Mouse (Mus musculus) liver, adult 2 months (tissue): ENCODE measurements around the gene 6430550D23Rik. TPM values are rescaled to one million over a fixed set of nuclear protein-coding genes. Genes with fewer than 3 reads are reported as not detected.

ENCODE experiments used
- DNase-seq: peaks from one replicate; pipeline ENCODE4 v3.0.0-alpha.2; 2011; ENCODE audit warnings: low read depth, low spot score; ENCODE audit errors: extremely low read depth
- H3K27ac ChIP-seq: fragments of 200-500 bp; replicated peaks from 2 replicates; pipeline ENCODE4 v1.5.1; 2012; ENCODE audit warnings: low read depth, mild to moderate bottlenecking, control low read depth, inconsistent platforms, low read length; ENCODE audit not compliant: insufficient read depth
- H3K27me3 ChIP-seq: fragments of 200-500 bp; 2 replicates; pipeline ENCODE4 v1.6.1; 2012; ENCODE audit warnings: mild to moderate bottlenecking, moderate library complexity, low read length, inconsistent platforms; ENCODE audit not compliant: control insufficient read depth, insufficient read depth
- H3K36me3 ChIP-seq: fragments of 200-500 bp; 2 replicates; pipeline ENCODE4 v1.6.1; 2012; ENCODE audit warnings: low read length, inconsistent platforms; ENCODE audit not compliant: control insufficient read depth, insufficient read depth
- H3K4me1 ChIP-seq: fragments of 200-500 bp; 2 replicates; pipeline ENCODE4 v1.6.1; 2011; ENCODE audit warnings: low read length; ENCODE audit not compliant: control insufficient read depth, insufficient read depth
- H3K4me3 ChIP-seq: fragments of 200-500 bp; 2 replicates; pipeline ENCODE4 v1.5.1; 2011; ENCODE audit warnings: low read depth, mild to moderate bottlenecking, control low read depth, low read length, moderate library complexity; ENCODE audit not compliant: insufficient read depth
- H3K79me2 ChIP-seq: fragments of 200-500 bp; 2 replicates; pipeline ENCODE4 v1.6.1; 2012; ENCODE audit warnings: inconsistent platforms, mild to moderate bottlenecking, low read length, moderate library complexity; ENCODE audit not compliant: control insufficient read depth, insufficient read depth
- H3K9ac ChIP-seq: fragments of 200-500 bp; 2 replicates; pipeline ENCODE4 v1.6.1; 2012; ENCODE audit warnings: low read depth, mild to moderate bottlenecking, control low read depth, inconsistent platforms, low read length
- CTCF ChIP-seq: fragments of 200-500 bp; IDR thresholded peaks from 2 replicates; pipeline ENCODE4 v1.5.1; 2011; ENCODE audit warnings: low read depth, low read length, control low read depth
- POLR2A ChIP-seq: fragments of 200-500 bp; IDR thresholded peaks from 2 replicates; pipeline ENCODE4 v1.6.1; 2011; ENCODE audit warnings: low read length, control low read depth; ENCODE audit not compliant: insufficient read depth; ENCODE audit errors: extremely low read depth
- WGBS: fragments of 180-500 bp; shearing (Covaris S2); methylation state at CpG from one replicate; pipeline ENCODE4 v1.1.7; 2018; 5-methylcytosine and 5-hydroxymethylcytosine counted together
- polyA plus RNA-seq: library from polyadenylated mRNA; depleted of rRNA; stranded (reverse); fragments of >200 nt; gene quantifications from 2 replicates; pipeline ENCODE4 v1.2.3, GENCODE M21; 2012; rRNA removed
- total RNA-seq: library from RNA; depleted of rRNA; stranded (reverse); fragments of >200 nt; gene quantifications from 2 replicates; pipeline ENCODE4 v1.2.3, GENCODE M21; 2014; rRNA removed

The 6430550D23Rik gene
- total RNA-seq (2.5 and 3.9 TPM in 2 replicates), polyA plus RNA-seq (2.2 and 3.5 TPM in 2 replicates)

DNA sequence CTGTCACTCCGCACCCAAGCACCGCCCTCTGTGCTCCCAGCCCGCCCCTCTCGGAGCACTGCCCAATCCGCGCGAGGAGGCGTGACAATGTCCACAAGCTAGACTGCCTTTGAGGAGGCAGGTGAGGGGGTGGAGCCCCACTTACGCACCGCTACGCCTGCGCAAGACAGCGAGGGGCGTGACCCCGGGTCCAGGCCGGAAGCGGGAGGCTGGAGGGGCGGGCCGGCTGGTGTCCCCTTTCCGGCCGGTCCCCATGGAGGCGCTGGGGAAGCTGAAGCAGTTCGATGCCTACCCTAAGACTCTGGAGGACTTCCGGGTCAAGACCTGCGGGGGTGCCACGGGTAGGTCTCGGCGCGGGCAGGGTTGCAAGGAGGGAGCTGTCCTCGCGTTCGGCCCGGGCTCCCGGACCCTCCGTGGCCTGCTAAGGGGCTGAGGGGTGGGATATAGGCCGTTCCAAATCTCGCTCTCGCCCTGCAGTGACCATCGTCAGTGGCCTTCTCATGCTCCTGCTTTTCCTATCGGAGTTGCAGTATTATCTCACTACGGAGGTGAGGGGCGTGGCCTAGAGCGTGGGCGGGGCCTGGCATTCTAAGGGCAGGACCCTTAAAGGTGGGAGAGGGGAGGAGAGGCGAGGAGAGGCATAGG lies at the start of gene 6430550D23Rik, which contains the start of gene Ergic3:
Gene 6430550D23Rik (minus strand): TSS at position 90 of the 645 bp plus-strand sequence.
Gene Ergic3 (plus strand): TSS at position 158 of the 645 bp plus-strand sequence.
- under 1% methylated on average over 45 of the region's 45 CpGs for WGBS
- Histone ChIP-seq H3K27me3 (no peaks in the 10 kb centered on the region), H3K9ac (peak within 1 kb of the TSS; percentile 81), H3K79me2 (no peaks in the 10 kb centered on the region), H3K27ac (peak within 1 kb of the TSS; percentile 92), H3K36me3 (peaks cover 5% of the 10 kb centered on the region), H3K4me3 (peak within 1 kb of the TSS; percentile 82), H3K4me1 (no peaks in the 10 kb centered on the region; the same call in none of the 2 replicates)
- TF ChIP-seq POLR2A (peak; percentile 13; the same call in 1 of the 2 replicates), CTCF (no peak)
- DNase-seq, result peak; percentile 97

DNA sequence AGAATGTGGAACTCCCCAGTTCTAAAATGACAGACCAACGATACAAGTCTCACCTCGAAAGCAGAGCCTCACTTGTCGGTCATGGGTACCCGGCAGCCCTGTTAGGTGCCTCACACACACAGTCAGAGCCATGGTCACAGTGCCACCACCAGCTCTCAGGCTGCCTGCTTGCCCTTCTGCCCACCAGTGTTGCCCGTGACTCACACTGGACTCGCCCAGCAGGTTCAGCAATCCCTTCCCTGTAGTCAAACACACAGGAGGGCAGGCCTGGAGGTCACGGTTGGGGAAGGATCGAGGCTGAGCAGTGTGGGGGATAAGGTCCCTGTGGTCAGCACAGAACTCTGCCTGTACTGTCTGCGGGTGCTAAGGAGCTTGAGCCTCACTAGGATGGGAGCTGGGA lies 45.0 kb upstream of the 6430550D23Rik start, which contains the start of gene Fer1l4:
Gene Fer1l4 (minus strand): TSS at position 132 of the 400 bp plus-strand sequence.
- 65% methylated on average over 9 of the region's 9 CpGs for WGBS
- no peaks in the 10 kb centered on the region for H3K79me2 ChIP-seq
- TF ChIP-seq CTCF (no peak), POLR2A (no peak)
- no peaks in the 10 kb centered on the region for H3K36me3 ChIP-seq
- no peaks in the 10 kb centered on the region for H3K27me3 ChIP-seq
- H3K9ac ChIP-seq, result no peak within 1 kb of the TSS
- H3K27ac ChIP-seq, result no peak within 1 kb of the TSS
- DNase-seq, result no peak
- H3K4me3 ChIP-seq, result no peak within 1 kb of the TSS
- H3K4me1 ChIP-seq, result no peaks in the 10 kb centered on the region

DNA sequence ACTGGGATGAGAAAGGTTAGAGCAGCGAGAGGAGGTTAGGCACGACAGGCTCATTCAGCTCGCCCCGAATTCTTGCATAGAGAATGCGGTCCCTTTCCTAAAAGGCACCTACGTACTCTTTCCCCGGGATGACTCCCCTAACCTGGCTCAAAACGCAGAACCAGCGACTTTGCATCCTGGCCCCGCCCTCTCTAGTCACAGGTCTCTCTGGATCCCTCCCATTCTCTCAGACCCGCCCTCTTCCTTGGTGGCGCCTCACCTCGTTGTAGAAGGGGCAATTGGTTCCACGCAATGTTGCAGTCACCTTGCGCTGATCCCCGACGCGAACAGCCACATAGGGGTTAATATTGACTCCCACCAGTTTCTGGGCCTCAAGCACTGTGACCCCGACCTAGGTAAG lies 40.2 kb upstream of the 6430550D23Rik start:
- no peak for DNase-seq
- WGBS, result 27% methylated on average over 19 of the region's 19 CpGs
- H3K4me3 ChIP-seq, result no peak overlapping the region

DNA sequence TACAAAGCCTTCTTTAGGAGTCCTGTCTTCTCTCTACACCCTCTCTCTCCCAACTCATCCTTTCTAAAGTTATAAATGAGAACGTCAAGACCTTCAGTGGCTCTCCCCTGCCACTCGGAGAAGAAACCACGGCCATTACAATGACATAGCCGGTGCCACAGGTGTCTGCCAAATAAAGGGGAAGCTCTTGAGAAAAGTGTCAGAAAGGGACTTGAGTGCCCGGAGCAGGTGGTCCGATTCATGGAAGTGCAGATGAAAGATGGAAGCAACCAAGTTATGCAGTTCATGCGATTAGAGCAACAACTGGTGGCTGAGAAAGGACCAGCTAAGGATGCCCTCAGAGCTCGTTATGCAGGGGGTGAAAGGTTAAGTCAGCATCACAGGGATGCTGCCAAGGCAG lies 35.1 kb upstream of the 6430550D23Rik start:
- Histone ChIP-seq H3K27ac (no peak overlapping the region), H3K9ac (no peak overlapping the region), H3K4me3 (no peak overlapping the region), H3K4me1 (no peaks in the 10 kb centered on the region), H3K27me3 (no peaks in the 10 kb centered on the region), H3K36me3 (no peaks in the 10 kb centered on the region), H3K79me2 (no peaks in the 10 kb centered on the region)
- no peak for TF ChIP-seq POLR2A
- no peak for TF ChIP-seq CTCF
- WGBS, result 83% methylated on average over 8 of the region's 8 CpGs
- DNase-seq, result no peak

More for the DNA sequence above, 40.2 kb upstream of the 6430550D23Rik start:
- Histone ChIP-seq H3K4me1 (no peaks in the 10 kb centered on the region), H3K79me2 (no peaks in the 10 kb centered on the region), H3K27ac (no peak overlapping the region), H3K36me3 (no peaks in the 10 kb centered on the region), H3K27me3 (no peaks in the 10 kb centered on the region), H3K9ac (no peak overlapping the region)
- TF ChIP-seq POLR2A (no peak), CTCF (no peak)

DNA sequence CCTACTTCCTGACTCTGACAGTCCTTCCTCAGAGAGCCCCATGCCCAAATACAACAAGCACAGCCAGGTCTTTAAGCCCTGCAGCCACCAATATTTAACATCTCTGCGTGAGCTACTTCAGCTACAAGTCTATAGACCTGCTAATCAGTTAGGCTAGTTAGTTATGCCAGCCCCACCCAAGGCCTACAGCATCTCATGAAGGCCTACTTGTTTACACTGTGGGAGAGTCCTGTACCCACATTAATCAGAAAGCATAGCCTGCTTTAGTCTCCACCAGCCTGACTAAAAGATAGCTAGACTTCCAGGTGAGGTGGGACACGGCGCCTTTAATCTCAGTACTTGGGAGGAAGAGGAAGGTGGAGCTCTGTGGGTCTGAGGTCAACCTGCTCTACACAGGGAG lies 31.6 kb upstream of the 6430550D23Rik start:
- no peaks in the 10 kb centered on the region for H3K4me1 ChIP-seq
- 85% methylated on average over 3 of the region's 3 CpGs for WGBS
- H3K9ac ChIP-seq, result no peak overlapping the region
- TF ChIP-seq CTCF (no peak), POLR2A (no peak)
- no peaks in the 10 kb centered on the region for H3K27me3 ChIP-seq
- no peak overlapping the region for H3K27ac ChIP-seq
- DNase-seq, result no peak
- H3K79me2 ChIP-seq, result no peaks in the 10 kb centered on the region
- H3K36me3 ChIP-seq, result no peaks in the 10 kb centered on the region
- H3K4me3 ChIP-seq, result no peak overlapping the region

DNA sequence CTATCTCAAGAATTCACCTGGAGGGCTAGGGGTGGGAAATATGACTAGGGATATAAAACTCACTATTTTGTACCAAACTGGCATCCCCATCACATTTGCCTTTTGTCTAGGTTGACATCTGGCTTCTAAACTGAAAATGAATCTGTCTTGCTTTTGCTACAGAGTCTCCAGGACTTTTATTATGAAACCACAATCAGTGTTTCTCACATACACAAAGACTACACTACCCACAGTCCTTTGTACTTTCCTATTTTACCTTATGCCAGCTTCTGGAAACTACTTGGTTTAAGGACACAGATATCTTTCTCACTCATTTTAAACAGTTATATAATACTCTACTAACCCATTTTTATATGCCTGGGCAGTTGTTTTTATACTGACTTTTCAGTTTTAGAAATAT lies 17.7 kb upstream of the 6430550D23Rik start:
- Histone ChIP-seq H3K9ac (no peak overlapping the region), H3K27me3 (no peaks in the 10 kb centered on the region), H3K4me1 (no peaks in the 10 kb centered on the region), H3K4me3 (no peak overlapping the region), H3K36me3 (no peaks in the 10 kb centered on the region), H3K27ac (no peak overlapping the region), H3K79me2 (no peaks in the 10 kb centered on the region)
- TF ChIP-seq CTCF, result no peak
- DNase-seq, result peak; percentile 56
